Mouse (Mus musculus): ENCODE measurements at regions not wholly inside any gene's neighbourhood (a gene's known extent, or its start where the extent isn't known, plus 50 kb on each side); places are given as distances from the start of the nearest gene placed in this dataset.
A peak's percentile ranks its signal among the peaks of the same experiment; 100 is the strongest.

- H3K4me3 ChIP-seq, result no peak overlapping the region
- no peaks in the 10 kb centered on the region for H3K36me3 ChIP-seq (replicated peaks)
- H3K27me3 ChIP-seq (ENCODE audit: poor library complexity, severe bottlenecking), result no peaks in the 10 kb centered on the region
- peaks cover 11% of the 10 kb centered on the region for H3K4me1 ChIP-seq
- H3K9me3 ChIP-seq, result no peaks in the 10 kb centered on the region
- H3K27ac ChIP-seq, result no peak overlapping the region
- DNase-seq (ENCODE audit: extremely low spot score, low spot score), result no peak
- WGBS, result 91% methylated on average over 5 of the region's 5 CpGs
Observed at GRCm38 (mm10) chr7:65802306-65802705, 59.2 kb upstream of the Pcsk6 start.

- no peak for DNase-seq (ENCODE audit: extremely low spot score, low spot score)
- Histone ChIP-seq H3K27me3 (ENCODE audit: poor library complexity, severe bottlenecking) (no peaks in the 10 kb centered on the region), H3K4me3 (no peak overlapping the region), H3K9me3 (no peaks in the 10 kb centered on the region), H3K36me3 (replicated peaks) (no peaks in the 10 kb centered on the region), H3K4me1 (peaks cover 11% of the 10 kb centered on the region), H3K27ac (no peak overlapping the region)
- WGBS, result 90% methylated on average over 8 of the region's 8 CpGs
Observed at GRCm38 (mm10) chr7:65802806-65803205, 58.7 kb upstream of the Pcsk6 start.

GRCm38 (mm10) chr7:65803422-65804303 lies 57.9 kb upstream of the Pcsk6 start:
- peak overlapping the region; percentile 62 for H3K27ac ChIP-seq
- no peak overlapping the region for H3K4me3 ChIP-seq
- 66% methylated on average over 11 of the region's 11 CpGs for WGBS
- no peak for DNase-seq (ENCODE audit: extremely low spot score, low spot score)
- H3K27me3 ChIP-seq (ENCODE audit: poor library complexity, severe bottlenecking), result no peaks in the 10 kb centered on the region
- no peaks in the 10 kb centered on the region for H3K36me3 ChIP-seq (replicated peaks)
- H3K9me3 ChIP-seq, result no peaks in the 10 kb centered on the region
- peaks cover 11% of the 10 kb centered on the region for H3K4me1 ChIP-seq

All from forebrain, embryonic 10.5 days (tissue).